Mouse (Mus musculus): ENCODE results near the gene Tgfbr3.

Gene Tgfbr3

DNA sequence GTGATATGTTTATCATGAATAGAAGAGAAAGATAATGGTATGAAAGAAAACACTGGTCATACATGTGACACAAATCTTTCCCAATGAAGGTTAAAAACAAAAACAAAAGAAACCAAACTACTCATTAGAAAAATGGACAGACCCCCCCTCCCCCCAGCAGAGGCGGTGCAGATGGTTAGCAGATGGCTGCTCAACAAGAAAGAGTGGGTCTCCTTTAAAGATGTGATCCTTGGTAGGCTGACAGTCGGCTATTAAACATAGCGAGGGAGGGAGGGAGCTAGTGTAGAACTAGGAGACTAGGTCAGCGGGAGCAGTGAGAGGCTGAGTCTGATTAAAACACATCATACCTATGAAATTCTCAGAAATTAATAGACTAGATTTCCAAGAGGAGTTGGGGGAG, 186.5 kb downstream of the Tgfbr3 start:
- DNase-seq = no peak

DNA sequence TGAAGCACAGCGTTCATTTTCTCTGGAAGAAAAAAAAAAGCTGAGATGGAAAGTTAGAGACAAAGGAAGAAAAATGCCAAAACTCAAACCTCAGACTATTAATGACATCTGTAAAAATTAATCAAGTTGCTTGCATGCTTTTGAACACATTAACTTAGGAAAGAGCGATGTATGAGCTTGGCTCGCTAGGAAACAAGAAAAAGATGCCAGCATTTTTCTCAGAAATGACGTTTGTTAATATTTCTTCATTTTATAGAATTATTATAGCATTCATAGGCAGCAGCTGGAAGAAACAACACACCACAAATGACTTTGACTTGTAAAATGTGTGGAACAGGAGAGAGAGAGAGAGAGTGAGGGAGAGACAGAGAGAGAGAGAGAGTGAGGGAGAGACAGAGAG, 187.7 kb downstream of the Tgfbr3 start:
- no peak for DNase-seq

DNA sequence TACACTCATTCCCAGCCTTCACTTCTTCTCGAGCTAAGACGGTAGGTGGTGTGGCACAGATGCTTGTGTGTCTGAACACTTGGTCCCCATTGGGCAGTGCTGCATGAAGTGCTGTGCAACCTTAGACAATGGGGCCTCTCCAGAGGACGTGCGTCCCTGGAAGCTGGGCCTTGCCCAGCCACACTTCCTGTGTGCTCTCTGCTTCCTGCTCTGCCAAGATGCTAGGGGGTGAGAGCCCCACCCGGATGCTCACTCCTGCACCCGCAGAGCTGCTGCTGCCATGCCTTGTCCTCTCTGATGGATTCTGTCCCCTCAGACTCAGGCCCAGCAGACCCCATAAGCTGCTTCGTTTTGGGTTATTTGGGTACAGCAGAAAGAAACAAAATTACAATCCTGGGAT, 188.3 kb downstream of the Tgfbr3 start:
- DNase-seq = peak in 1 of 2 experiments; percentile 17

DNA sequence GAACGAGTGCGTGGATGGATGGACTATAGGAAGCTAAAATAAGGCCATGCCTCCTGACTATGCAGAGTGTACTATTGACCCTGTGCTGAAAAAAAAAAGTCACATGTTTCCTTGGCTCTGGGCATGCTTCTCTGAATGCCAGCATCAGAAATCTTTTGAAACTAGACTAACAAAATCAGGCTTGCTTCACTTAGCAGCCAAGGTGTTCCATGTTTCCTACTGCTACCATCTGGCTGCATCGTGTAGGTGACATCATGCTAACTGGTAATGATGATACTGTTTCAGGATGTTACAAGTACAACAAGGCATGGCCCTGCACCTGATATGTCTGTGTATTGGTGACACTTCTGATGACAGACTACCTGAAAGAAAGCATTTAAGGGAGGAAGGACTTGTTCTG, 189.8 kb downstream of the Tgfbr3 start:
- DNase-seq = no peak

DNA sequence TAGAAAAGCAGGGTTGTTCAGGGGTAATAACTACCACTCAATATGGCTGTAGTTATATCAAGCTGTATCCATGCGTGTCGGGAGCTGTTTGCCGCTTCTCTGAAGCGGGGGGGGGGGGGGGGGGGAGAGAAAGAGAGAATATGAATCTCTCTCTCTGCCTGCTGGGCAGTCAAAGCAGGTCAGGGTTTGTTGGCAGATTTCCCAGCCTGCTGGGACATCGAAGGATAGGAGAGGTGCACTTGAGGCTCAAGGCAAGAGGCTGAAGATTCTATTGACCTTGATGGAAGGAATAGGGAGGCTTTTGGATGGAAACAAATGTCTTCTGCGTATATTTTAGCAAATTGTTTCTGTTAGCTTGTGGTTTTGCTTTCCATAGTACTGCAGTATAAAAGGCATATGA, 190.4 kb downstream of the Tgfbr3 start:
- DNase-seq = no peak

DNA sequence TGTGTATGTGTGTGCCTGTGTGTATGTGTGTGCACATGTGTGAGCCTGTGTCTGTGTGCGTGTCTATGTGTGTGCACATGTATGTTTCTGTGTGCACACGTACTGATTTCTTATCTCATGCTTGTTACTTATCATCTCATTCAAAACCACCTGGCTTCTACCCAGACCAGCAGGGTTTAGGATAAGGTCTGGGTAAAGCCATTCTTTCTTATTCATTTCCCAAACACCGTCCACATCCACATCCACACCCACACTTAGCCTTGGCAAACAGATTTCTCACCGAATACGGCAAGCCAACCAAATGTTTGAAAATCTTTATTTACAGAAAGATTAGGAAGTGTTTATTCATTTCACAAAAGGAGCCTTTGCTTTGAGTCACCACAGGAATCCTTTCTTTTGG, 191.4 kb downstream of the Tgfbr3 start:
- DNase-seq = no peak

DNA sequence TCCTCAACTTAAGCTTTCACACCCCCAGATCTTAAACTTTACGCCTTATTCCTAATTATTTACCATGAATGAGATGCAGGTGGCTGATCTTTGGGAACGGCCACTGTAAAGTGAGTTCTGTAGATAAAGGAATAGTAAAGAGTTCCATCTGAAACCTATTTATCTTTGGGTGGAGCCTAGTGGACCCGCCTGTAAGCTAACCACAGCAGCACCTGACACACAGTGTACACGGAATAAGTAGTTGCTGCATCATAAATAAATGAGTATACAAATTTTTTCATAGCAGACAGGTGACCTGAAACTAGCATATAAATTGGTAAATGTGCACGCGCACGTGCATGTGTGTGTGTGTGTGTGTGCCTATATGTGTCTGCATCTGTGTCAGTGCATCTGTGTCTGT, 192.1 kb downstream of the Tgfbr3 start:
- DNase-seq = no peak

DNA sequence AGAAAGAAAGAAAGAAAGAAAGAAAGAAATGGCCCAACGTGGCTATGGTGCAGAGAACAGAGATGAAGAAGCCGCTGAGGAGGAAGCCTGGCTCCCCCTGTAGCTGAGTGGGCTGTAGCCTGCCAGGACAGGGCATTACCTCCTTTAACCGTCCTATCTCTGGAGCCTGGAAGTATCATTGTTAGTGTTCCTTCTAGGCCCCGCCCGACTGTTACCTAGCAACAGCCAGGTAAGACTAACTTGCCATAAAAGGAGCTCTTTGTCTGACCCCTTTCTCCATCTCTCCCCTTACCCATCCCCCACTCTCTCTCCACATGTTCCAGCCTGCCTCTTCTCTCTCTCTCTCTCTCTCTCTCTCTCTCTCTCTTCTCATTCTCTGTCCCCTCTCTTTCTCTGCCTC, 195.2 kb downstream of the Tgfbr3 start:
- DNase-seq = no peak

DNA sequence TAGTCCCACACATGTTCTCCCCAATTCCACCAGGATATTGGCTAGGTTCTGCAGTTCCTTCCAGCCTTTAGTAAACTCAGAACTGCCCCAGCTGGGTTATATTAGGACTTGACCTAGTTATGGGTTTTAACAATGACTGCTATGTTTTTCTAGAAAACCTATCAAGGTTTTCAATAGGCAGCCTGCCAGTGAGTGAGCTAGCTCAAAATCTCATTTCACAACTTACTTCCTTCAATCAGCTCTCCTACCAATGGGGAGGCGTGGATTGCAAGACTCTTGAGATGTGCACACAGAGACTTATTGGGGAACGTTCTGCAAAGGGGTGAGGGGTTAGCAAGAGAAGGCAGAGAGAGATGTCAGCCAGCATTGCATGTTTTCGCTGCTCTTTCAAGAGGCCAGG, 196.2 kb downstream of the Tgfbr3 start:
- no peak for DNase-seq

DNA sequence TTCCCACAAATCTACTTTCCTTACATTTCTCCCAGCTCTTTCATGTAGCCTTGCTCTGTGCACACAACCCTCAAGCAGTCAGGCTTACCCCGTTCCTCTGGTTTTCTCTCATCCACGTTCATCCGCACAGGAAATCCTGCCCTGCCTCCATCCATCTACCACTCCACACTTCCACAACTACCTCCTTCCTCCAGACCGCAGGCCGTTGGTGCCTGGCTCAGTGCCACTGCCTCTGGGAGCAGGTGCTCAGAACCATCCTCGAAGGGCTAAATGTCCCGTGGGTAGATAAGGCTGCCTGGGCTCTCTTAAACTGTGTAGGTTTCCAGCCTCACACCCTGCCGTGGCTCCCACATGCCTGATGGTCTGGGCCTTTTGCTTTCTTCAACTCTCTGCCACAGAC, 197.3 kb downstream of the Tgfbr3 start:
- peak in 1 of 2 experiments; percentile 31 for DNase-seq

DNA sequence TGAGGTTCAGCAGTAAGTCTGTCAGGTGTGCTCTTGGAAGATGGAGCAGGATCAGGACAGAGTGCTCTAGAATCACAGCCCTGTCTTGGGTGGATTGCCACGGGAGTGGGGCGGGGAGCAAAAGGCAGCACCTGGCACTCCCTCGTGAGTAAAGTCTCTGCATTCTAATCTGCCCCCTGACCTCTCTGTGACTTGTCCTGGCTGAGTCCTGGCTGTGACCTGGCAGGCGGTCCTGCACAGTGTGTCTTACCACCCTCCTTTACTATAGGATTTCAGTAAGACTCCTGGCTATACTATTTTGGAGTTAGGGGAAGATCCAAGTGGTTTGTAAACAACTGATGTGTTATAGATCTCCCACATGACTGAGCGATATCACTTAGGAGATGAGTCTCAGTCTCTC, 199.5 kb downstream of the Tgfbr3 start:
- no peak for DNase-seq

DNA sequence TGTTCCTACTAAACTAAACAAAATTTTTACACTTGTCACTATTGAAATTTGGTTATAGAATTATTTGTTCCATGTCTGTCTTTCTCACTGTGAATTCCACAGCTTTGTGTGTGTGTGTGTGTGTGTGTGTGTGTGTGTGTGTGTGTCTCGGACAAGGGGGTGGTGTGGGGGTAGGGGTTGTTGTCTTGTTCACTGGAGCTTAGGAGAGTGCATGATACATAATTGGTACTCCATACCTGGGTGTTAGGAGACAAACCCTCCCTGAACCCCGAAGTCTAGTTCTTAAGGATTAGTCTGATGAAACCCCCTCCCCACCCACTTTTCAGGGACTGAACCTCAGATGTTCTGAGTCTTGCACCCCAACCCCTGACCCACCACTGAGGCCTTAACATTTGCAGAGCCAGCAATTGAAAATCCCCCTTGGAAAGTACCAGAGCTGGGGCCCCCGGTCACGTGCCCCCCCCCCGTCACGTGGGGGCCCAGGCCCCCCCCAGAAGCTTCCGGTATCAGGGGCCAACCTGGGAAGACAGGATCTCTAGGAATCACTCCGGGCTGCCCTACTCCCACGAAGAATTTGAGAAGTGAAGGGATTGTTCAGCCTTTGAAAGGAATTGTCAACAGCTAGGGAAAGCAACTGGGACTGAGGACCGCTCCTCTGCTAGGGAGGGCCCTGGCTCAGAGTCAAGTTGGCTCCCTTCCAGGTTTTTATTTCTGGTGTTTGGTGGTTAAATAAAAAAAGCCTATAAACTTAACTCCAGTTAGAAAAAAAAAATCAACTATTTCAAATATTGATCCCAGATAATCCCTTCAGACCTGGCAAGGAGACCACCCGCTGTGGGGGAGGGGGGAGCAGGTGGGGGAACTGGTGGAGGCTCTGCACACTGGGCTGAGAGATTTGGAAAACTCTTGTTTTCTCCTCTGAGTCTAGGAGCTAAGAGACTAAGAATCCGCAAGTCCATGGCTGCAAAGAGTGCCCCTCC, 201.3 kb downstream of the Tgfbr3 start:
- no peak for DNase-seq

DNA sequence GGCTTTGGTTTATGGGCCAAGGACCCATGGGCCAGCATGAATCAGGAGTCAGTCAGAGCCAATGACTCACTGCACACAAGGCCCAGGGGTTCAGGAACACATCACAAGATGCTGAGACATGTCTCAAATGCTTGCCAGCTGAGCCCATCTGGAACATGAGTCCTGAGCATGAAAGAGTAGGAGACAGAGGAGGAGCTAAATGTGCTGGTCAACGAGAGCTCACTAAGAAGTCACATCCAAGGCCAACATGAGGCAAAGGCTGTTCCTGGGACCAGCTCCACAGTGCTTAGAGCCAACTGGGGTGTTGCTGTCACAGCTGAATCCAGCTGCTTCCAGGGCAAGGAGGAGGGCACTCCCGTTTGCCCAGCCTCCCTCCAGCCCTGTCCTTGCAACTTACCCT, 202.1 kb downstream of the Tgfbr3 start:
- no peak for DNase-seq

DNA sequence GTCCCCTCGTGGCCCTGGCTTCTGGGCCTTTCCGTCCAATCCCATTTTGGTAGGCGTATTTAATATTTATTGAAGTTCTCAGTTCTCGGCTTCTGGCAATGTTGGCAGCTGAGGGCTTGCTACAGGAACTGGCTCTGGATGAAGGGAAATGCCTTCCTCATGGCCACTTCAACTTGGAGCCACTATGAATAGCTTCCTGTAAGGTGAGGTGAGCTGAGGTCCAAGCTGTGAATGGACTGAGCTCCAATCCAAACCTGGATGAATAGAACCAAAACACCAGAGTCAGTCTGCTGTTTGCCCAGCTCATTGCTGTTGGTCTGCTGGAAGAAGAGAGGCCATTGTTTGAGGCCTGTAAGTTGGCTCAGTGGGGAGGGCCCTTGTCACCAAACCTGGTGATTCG, 203.3 kb downstream of the Tgfbr3 start:
- no peak for DNase-seq

DNA sequence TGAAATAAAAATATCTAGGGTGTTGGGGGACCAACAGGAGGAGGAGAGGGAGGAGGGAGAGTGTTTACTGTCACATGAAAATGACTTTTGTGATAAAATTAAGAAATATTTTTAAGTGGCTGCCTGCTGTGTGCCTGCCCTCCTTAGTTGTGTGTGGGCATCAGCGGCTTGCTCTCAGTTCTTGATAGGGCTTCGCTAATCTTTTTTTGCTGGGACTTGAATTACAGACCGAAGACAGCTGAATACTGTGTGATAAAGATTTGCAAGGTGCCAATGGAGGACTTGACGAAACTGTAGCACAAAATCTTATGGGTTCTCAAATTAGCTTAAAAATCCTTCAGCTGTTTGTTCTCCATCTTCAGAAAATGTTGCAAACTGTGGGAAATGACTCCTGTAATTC, 205.0 kb downstream of the Tgfbr3 start:
- no peak for DNase-seq

DNA sequence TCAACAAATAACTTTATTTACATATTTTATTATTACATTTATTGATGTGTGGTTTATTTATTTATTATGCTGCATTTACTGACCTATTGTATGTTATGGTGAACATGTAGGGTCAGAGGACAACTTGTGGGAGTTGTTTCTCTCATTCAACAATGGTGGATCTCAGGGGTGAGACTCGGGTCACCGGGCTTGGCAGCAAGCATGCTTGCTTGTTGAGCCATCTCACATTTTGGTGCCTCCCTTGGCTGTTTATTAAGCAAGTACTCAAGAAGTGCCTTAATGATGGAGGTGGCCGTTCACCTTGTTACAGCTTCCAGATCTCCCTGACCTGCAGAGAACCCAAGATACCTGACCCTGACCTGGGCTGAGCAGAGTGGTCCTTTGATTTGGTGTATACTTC, 207.4 kb downstream of the Tgfbr3 start:
- no peak for DNase-seq

DNA sequence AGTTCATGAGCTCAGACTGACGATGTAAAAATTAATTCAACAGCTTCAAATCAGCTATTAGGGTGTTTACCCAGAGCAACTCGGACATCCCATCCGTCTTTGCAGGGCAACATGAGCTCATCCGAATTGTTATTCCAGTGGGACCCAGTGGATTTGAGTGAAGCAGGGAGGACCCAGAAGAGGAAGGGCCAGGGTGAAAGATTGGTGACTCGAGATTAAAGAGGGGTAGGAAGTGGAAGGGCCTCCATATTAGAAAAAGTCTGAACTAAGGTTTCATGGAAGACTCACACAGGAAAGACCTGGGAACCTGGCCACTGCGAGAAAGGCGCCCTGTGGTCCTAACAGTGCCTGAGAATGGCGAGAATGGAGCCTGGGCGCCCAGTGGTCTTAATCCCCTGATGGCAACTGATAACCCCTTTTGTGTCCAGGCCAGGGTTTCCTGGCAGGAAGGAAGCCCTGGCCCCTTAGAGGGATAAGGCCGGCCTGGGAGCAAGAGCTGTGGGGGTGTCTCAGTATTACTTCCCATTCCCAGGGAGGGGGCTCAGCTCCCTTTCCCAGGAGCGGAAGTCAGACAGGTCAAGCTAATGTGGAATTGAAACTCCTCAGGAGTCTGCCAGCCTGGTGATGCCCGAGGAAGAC, 208.3 kb downstream of the Tgfbr3 start:
- no peak for DNase-seq

DNA sequence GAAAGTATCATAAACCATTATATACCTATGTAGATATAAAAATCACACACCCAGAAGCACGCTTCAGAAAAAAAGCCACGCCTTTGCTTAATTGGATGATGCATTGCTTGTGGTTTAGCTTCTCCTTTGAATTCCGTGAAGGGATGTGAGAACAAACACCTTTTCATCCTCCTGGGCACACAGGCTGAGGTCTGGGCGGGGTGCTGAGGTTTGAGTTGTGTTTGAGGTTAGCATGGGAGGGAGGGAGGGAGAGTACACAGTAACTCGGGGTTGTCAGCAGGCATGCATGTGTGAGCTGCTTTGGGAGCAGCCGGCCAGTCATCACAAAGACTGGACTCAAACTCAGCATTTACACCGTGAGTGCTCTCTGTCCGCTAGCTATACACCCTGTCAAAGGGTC, 209.5 kb downstream of the Tgfbr3 start:
- peak in 1 of 2 experiments; percentile 21 for DNase-seq

DNA sequence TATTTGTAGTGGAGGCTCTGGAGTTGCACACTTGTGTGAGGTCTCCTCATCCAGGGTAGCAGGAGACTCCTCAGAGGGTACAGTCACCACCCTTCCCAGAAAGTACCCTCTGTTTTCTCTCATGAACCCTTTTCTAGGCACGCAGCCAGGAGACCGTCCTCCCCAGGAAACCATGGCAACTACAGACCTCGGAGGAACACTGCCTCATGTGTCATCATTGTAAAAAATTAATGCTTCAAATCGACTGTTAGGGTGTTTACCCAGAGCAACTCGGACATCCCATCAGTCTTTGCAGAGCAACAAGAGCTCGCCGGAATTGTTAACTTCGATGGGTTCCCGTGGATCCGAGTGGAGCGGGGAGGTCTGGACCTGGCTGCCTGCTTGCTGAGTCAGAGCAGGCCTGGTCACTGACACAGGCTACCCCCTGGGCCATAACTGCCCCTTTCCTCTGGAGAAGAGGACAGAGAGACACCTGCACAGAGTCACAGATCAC, 210.2 kb downstream of the Tgfbr3 start:
- no peak for DNase-seq

DNA sequence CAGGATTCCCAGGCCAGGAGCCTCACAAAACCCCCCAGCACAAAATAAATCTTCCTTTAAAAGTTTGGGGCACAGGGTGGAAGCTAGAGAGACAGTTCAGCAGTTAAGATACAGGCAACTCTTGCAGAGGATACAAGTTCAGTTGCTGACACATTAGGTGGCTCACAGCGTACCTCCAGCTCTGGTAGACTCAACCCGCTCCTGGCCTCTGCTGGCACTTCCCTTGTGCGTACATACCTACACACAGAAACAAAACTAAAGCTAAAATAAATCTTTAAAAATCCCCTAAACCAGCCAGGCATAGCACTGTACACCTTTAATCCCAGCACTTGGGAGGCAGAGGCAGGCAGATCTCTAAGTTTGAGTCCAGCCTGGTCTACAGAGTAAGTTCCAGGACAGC, 211.1 kb downstream of the Tgfbr3 start:
- DNase-seq = no peak

DNA sequence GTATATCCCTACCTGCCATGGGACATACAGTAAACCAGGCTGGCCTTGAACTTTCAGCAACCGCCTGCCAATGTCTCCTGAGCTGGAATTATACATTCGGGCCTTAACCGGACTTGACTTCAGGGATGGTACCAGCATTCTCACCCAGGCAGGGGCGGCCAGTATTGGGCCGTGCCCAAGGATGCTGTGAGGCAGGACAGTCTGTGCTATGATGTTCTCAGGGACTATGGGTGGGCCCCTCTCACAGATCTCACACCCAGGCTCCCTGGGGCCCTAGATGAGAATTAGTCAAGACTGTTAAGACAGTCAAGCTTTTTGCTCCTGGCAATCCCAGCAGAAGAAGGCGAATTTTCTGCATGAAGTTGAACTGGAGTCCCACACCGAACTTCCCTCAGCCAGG, 211.5 kb downstream of the Tgfbr3 start:
- no peak for DNase-seq

DNA sequence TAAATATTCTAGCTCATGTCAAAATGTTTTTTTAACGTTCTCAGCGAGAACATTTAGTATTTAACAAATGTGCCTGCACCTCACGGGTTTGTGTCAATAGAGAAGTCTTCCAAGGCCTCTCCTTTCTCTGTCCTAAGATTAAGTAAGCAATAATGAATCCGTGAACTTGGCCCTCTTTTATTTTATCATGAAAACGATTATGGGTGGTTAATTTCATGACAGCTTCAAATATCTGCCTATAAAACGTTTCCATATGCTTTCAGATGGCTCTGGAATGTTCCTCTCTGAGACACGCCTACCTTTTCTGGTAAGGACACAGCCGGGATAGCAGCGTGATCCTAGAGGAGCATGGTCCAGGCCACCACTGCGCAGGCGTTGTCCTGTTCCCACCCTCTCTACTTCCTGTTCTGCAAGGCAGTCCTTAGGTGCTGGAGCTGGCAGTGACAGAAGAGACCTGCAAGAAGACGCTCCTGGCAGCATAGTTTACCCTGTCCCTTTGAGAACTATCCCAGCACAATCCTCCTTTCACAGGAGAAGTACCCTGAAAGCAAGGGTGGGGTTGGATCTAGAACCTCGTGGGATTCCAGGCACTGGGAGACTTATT, 214.3 kb downstream of the Tgfbr3 start:
- no peak for DNase-seq

DNA sequence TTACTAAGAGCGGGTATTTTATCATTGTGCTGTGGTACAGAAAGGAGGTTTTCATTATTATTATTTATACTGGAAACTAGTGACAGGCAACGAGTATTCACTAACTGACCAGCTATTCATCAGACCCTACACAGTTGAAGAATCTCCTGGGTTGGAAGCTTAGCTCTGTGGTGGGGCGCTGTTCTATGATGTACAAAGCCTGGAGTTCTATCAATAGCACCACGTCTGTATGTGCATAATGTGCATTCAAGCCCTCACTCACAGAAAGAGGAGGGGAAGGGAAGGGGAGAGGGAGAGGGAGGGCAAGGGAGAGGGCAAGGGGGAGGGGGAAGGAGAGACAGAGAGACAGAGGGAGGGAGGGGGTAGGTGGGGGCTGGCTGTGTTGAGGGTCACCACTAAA, 215.1 kb downstream of the Tgfbr3 start:
- DNase-seq = no peak

DNA sequence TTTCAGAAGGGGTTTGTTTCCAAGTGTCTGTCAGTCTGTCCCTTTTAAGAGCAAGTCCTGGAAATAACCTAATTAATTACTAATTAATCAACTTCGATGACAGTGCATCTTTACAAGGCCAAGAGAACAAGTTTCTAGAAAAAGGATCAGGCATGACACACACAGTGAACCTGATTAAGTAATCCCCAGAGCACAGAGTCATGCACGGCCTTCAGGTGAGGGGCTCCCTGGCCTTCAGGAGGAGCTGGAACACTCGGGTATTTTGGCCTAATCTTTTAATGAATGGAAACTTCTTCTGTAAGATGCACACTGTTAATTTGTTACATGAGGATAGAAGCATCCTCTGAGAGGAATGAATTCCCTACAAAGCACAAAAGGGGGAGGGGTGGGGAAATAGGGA, 215.9 kb downstream of the Tgfbr3 start:
- no peak for DNase-seq

All from thymus, adult 18-20 months (tissue).